Mouse (Mus musculus) ES-E14 (cell line): Measurements from ENCODE around the gene Stx11.

Source experiments
- CHD2 ChIP-seq: IDR thresholded peaks from 2 replicates; pipeline ENCODE4 v1.6.1; 2014; ENCODE audit warnings: mild to moderate bottlenecking, low read depth, low read length, inconsistent platforms
- HCFC1 ChIP-seq: IDR thresholded peaks from 2 replicates; pipeline ENCODE4 v1.6.1; 2012; ENCODE audit warnings: low read length, inconsistent platforms, borderline replicate concordance; ENCODE audit not compliant: insufficient read depth
- ZC3H11A ChIP-seq: IDR thresholded peaks from 2 replicates; pipeline ENCODE4 v1.6.1; 2012; ENCODE audit warnings: low read depth, mild to moderate bottlenecking, inconsistent platforms, low read length, borderline replicate concordance

- TF ChIP-seq HCFC1 (no peak), ZC3H11A (no peak), CHD2 (no peak)
Measured at GRCm38 (mm10) chr10:12929857-12930174, 34.3 kb downstream of the Stx11 start.
